Mouse (Mus musculus): ENCODE measurements around the gene Tob1. TPM values are rescaled to one million over a fixed set of nuclear protein-coding genes. Genes with fewer than 3 reads are reported as not detected.

Tob1 gene
- polyA plus RNA-seq, 1 experiment: 180 TPM

GRCm38 (mm10) chr11:94238786-94239185 is 27.5 kb downstream of the Tob1 start:
- whole genome bisulfite sequencing: 92% methylated on average over 8 of the region's 8 CpGs
- Histone ChIP-seq H3K4me1 (ENCODE audit: control insufficient read depth, insufficient read depth, insufficient read length, low read length) (no peaks in the 10 kb centered on the region; the same call in 1 of the 2 replicates), H3K4me3 (ENCODE audit: low read depth, low read length) (no peak overlapping the region), H3K27ac (ENCODE audit: insufficient read depth, low read depth, low read length) (no peak overlapping the region), H3K27me3 (ENCODE audit: control insufficient read depth, insufficient read depth, low read length) (no peaks in the 10 kb centered on the region), H3K36me3 (ENCODE audit: control insufficient read depth, insufficient read depth, low read length) (no peaks in the 10 kb centered on the region)
- TF ChIP-seq CTCF (IDR thresholded peaks at IDR 0.05; ENCODE audit: extremely low read depth, insufficient read length, insufficient replicate concordance, low read depth, low read length) (no peak), POLR2A (IDR thresholded peaks at IDR 0.05; ENCODE audit: low read depth, low read length) (no peak)

DNA sequence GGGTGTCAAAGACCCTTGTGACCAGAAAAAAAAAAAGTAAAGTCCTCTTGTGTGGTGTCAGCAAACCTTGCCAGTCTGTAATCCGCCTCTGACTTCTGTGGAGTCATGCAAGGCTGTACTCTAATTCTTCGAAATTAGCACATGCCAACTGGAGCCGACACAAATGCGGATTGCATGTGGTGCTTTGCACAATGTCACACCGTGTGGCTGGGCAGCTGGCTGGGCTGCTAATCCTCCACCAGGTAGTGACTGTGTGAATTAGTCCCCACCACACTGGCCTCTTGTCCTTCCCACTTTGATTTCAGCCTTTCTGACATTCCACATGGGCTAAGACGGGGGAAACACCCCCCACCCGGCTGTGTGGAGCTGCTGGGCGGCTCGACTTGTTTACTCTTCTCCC is 28.5 kb downstream of the Tob1 start:
- Histone ChIP-seq H3K4me1 (ENCODE audit: control insufficient read depth, insufficient read depth, insufficient read length, low read length) (no peaks in the 10 kb centered on the region; the same call in 1 of the 2 replicates), H3K27me3 (ENCODE audit: control insufficient read depth, insufficient read depth, low read length) (no peaks in the 10 kb centered on the region), H3K4me3 (ENCODE audit: low read depth, low read length) (no peak overlapping the region), H3K27ac (ENCODE audit: insufficient read depth, low read depth, low read length) (no peak overlapping the region), H3K36me3 (ENCODE audit: control insufficient read depth, insufficient read depth, low read length) (no peaks in the 10 kb centered on the region)
- WGBS: 68% methylated on average over 9 of the region's 9 CpGs
- TF ChIP-seq CTCF (IDR thresholded peaks at IDR 0.05; ENCODE audit: extremely low read depth, insufficient read length, insufficient replicate concordance, low read depth, low read length) (no peak), POLR2A (IDR thresholded peaks at IDR 0.05; ENCODE audit: low read depth, low read length) (no peak)

DNA sequence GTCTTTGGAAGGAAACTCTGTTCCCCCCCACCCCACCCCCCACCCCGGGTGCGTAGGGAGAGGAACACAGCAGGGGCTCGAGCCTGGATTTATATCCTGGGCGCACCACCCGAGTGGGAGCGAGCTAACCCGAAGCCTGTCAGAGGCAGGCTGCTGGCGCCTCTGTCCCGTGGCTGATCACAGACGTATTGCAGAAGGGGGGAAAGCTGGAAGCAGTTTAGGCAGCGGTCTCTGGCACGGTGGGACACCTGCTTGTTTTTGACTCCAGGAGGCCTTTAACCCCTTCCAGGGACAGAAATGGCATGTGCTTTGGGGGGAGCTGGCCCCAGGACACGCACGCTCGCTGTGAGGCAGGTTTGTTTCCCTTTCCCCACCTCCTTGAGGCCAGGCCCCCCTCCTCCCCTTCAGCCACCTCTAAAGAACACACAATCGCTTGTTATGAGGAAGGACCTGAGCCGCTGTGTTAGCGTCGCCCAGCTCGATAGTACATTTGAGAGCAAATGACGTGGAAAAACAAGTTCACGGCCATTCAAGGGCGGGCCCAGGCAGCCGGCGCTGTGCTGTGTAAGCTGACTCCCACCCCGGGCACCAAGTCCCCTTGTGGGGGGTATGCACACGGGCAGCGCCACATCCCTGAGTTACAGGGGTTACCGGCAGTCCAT is 31.6 kb downstream of the Tob1 start:
- no peak for TF ChIP-seq POLR2A (IDR thresholded peaks at IDR 0.05; ENCODE audit: low read depth, low read length)
- no peak for TF ChIP-seq CTCF (IDR thresholded peaks at IDR 0.05; ENCODE audit: extremely low read depth, insufficient read length, insufficient replicate concordance, low read depth, low read length)
- WGBS: 37% methylated on average over 29 of the region's 29 CpGs
- H3K36me3 ChIP-seq (ENCODE audit: control insufficient read depth, insufficient read depth, low read length): no peaks in the 10 kb centered on the region
- no peaks in the 10 kb centered on the region; the same call in 1 of the 2 replicates for H3K4me1 ChIP-seq (ENCODE audit: control insufficient read depth, insufficient read depth, insufficient read length, low read length)
- no peak overlapping the region for H3K27ac ChIP-seq (ENCODE audit: insufficient read depth, low read depth, low read length)
- H3K4me3 ChIP-seq (ENCODE audit: low read depth, low read length): peak overlapping the region; percentile 22
- no peaks in the 10 kb centered on the region for H3K27me3 ChIP-seq (ENCODE audit: control insufficient read depth, insufficient read depth, low read length)

DNA sequence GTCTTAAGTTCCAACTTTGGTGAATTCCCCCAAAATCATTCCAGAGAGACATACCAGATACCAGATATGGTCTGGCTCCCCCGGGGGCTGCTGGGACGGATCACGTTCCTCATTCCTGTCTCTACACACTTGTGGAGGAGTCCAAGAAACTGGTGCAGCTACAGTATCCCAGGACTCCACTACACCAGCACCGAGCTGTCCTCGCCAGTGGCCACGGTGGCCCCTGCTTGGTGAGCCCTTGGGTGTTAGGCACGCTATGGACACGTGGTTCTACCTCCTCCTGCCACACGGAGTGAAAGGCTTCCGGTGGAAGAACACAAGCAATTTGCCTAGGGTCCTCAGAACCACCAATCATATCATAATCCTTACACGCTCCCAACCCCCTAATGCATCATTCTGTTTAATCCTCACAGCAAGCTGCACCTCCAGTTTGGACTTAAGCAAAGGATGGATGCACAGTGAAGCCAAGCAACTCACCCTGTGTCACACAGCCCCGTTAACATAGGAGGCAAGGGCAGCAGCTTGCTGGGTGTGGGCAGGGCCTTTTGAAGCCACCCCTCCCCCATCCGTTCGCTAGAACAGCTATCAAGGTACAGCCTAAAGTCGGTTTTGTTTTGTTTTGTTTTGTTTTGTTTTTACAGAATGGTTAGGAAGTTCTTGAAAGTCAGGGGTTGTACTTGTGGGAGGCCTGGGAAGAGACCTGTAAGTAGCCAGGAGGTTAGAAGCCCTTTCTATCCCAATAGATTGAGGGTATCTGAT is 32.3 kb downstream of the Tob1 start:
- 59% methylated on average over 15 of the region's 15 CpGs for WGBS
- no peaks in the 10 kb centered on the region for H3K36me3 ChIP-seq (ENCODE audit: control insufficient read depth, insufficient read depth, low read length)
- H3K27me3 ChIP-seq (ENCODE audit: control insufficient read depth, insufficient read depth, low read length): no peaks in the 10 kb centered on the region
- no peaks in the 10 kb centered on the region; the same call in 1 of the 2 replicates for H3K4me1 ChIP-seq (ENCODE audit: control insufficient read depth, insufficient read depth, insufficient read length, low read length)
- H3K27ac ChIP-seq (ENCODE audit: insufficient read depth, low read depth, low read length): no peak overlapping the region
- TF ChIP-seq POLR2A (IDR thresholded peaks at IDR 0.05; ENCODE audit: low read depth, low read length) (no peak), CTCF (IDR thresholded peaks at IDR 0.05; ENCODE audit: extremely low read depth, insufficient read length, insufficient replicate concordance, low read depth, low read length) (no peak)
- H3K4me3 ChIP-seq (ENCODE audit: low read depth, low read length): peak overlapping the region; percentile 22

DNA sequence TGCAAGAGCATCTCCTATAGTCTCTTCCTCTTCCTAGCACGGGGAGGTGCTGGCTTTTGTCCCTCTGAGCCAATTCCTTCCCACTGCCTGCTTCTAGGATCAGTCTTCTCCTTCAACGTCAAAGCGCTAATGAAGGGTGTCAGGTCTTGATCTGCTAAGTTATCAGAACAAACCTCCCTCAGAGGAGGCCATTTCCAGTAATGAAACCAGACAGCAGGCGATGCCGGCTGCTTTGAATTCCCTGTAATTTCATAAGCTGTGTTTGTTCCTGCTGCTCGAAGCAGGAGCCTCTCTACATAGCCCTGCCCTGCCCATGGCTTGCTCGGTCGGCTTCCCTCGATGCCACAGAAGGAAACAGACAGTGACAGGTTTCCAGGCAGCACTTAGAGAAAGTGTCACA is 33.1 kb downstream of the Tob1 start:
- Histone ChIP-seq H3K4me3 (ENCODE audit: low read depth, low read length) (no peak overlapping the region), H3K27ac (ENCODE audit: insufficient read depth, low read depth, low read length) (no peak overlapping the region), H3K4me1 (ENCODE audit: control insufficient read depth, insufficient read depth, insufficient read length, low read length) (no peaks in the 10 kb centered on the region; the same call in 1 of the 2 replicates), H3K27me3 (ENCODE audit: control insufficient read depth, insufficient read depth, low read length) (no peaks in the 10 kb centered on the region), H3K36me3 (ENCODE audit: control insufficient read depth, insufficient read depth, low read length) (no peaks in the 10 kb centered on the region)
- no peak for TF ChIP-seq CTCF (IDR thresholded peaks at IDR 0.05; ENCODE audit: extremely low read depth, insufficient read length, insufficient replicate concordance, low read depth, low read length)
- TF ChIP-seq POLR2A (IDR thresholded peaks at IDR 0.05; ENCODE audit: low read depth, low read length): no peak
- 76% methylated on average over 9 of the region's 9 CpGs for WGBS

DNA sequence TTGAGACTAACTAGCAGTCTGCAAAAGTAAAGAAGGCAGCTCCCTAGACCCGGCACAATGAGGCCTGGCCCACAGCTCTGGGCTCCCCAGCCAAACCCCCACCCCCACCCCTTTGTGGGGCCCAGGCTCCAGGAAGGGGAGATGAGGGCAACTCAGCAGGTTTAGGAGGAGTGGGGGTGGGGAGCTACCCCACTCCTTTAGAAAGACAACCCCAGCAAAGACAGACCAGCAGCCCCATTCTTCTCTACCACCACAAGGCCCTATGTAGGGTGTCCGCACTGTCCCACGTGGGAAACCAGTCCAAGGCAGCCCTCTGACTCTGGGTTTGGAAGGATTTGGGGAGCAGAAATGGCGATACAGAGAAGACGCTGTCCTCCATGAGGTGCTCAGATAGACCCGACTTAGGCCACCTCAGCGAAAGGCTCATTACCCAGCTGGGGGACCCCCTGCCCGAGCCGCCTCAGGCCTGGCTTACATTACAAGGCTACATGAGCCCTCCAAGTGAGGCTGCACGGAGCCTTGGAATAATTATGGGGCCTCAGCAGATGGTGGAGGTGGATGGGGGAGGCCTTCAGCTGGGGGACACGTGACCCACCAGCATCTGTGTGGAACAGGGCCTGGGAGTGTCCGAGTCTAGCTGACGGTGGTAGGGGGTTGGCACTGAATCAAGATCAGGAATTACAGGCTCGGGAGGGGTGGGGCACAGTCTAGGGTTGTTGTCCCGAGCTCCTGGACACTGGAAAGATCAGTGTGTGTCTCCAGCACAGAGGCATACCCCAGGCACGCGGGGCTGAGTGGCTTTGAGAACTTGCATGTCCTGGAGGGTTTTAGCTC is 34.9 kb downstream of the Tob1 start, which contains the start of gene Wfikkn2:
Gene Wfikkn2, minus strand, starts transcription at position 51 of the 834 bp plus-strand sequence.
- TF ChIP-seq POLR2A (IDR thresholded peaks at IDR 0.05; ENCODE audit: low read depth, low read length) (no peak; the same call in 1 of the 2 replicates), CTCF (IDR thresholded peaks at IDR 0.05; ENCODE audit: extremely low read depth, insufficient read length, insufficient replicate concordance, low read depth, low read length) (no peak)
- Histone ChIP-seq H3K27me3 (ENCODE audit: control insufficient read depth, insufficient read depth, low read length) (no peaks in the 10 kb centered on the region), H3K27ac (ENCODE audit: insufficient read depth, low read depth, low read length) (no peak within 1 kb of the TSS), H3K4me1 (ENCODE audit: control insufficient read depth, insufficient read depth, insufficient read length, low read length) (no peaks in the 10 kb centered on the region; the same call in 1 of the 2 replicates), H3K4me3 (ENCODE audit: low read depth, low read length) (no peak within 1 kb of the TSS), H3K36me3 (ENCODE audit: control insufficient read depth, insufficient read depth, low read length) (no peaks in the 10 kb centered on the region)
- WGBS: 68% methylated on average over 17 of the region's 17 CpGs
